Mouse (Mus musculus) spleen, adult 2 months (tissue): ENCODE measurements around the gene Ttc29. TPM values are rescaled to one million over a fixed set of nuclear protein-coding genes. Genes with fewer than 3 reads are reported as not detected.

ENCODE experiments used
- DNase-seq, 2 experiments: peaks; one replicate each; pipeline versions ENCODE4 v3.0.0 to v3.0.0-alpha.2; 2012 to 2021; ENCODE audit warnings: low spot score in 2 of 2, low read depth in 1 of 2
- H3K27ac ChIP-seq: fragments of 200-500 bp; 2 replicates; pipeline ENCODE4 v1.5.1; 2012; ENCODE audit warnings: low read length, inconsistent platforms; ENCODE audit not compliant: insufficient read depth
- H3K27me3 ChIP-seq: fragments of 200-500 bp; 2 replicates; pipeline ENCODE4 v1.6.1; 2012; ENCODE audit warnings: mild to moderate bottlenecking, moderate library complexity, low read length, inconsistent platforms; ENCODE audit not compliant: control insufficient read depth, insufficient read depth
- H3K36me3 ChIP-seq: fragments of 200-500 bp; 2 replicates; pipeline ENCODE4 v1.6.1; 2012; ENCODE audit warnings: mild to moderate bottlenecking, low read length, inconsistent platforms; ENCODE audit not compliant: control insufficient read depth, insufficient read depth
- H3K4me1 ChIP-seq: fragments of 200-500 bp; 2 replicates; pipeline ENCODE4 v1.6.1; 2011; ENCODE audit warnings: inconsistent platforms; ENCODE audit not compliant: control insufficient read depth, insufficient read depth, insufficient read length
- H3K4me3 ChIP-seq: fragments of 200-500 bp; 2 replicates; pipeline ENCODE4 v1.5.1; 2011; ENCODE audit warnings: mild to moderate bottlenecking, inconsistent platforms; ENCODE audit not compliant: insufficient read depth, insufficient read length; ENCODE audit errors: extremely low read depth
- CTCF ChIP-seq: fragments of 200-500 bp; IDR thresholded peaks from 2 replicates; pipeline ENCODE4 v1.5.1; 2011; ENCODE audit warnings: mild to moderate bottlenecking, inconsistent platforms; ENCODE audit not compliant: insufficient read depth, insufficient read length, insufficient replicate concordance; ENCODE audit errors: extremely low read depth
- POLR2A ChIP-seq: fragments of 200-500 bp; IDR thresholded peaks from 2 replicates; pipeline ENCODE4 v1.6.1; 2011; ENCODE audit warnings: low read depth, low read length, inconsistent platforms
- WGBS: fragments of 180-500 bp; shearing (Covaris S2); methylation state at CpG from one replicate; pipeline ENCODE4 v1.1.7; 2018; 5-methylcytosine and 5-hydroxymethylcytosine counted together
- polyA plus RNA-seq: library from polyadenylated mRNA; depleted of rRNA; stranded (reverse); fragments of >200 nt; gene quantifications from 2 replicates; pipeline ENCODE4 v1.2.3, GENCODE M21; 2012; rRNA removed

Ttc29 gene
- polyA plus RNA-seq, 1 experiment, result not detected

- Histone ChIP-seq H3K27ac (no peak overlapping the region), H3K4me1 (no peaks in the 10 kb centered on the region), H3K4me3 (no peak overlapping the region), H3K36me3 (no peaks in the 10 kb centered on the region), H3K27me3 (peaks cover 17% of the 10 kb centered on the region)
- WGBS, result 7% methylated on average over 18 of the region's 18 CpGs
- no peak for TF ChIP-seq CTCF
- no peak for TF ChIP-seq POLR2A
- DNase-seq, result no peak
Observed at GRCm38 (mm10) chr8:78435624-78435960, 222.5 kb downstream of the Ttc29 start.

DNA sequence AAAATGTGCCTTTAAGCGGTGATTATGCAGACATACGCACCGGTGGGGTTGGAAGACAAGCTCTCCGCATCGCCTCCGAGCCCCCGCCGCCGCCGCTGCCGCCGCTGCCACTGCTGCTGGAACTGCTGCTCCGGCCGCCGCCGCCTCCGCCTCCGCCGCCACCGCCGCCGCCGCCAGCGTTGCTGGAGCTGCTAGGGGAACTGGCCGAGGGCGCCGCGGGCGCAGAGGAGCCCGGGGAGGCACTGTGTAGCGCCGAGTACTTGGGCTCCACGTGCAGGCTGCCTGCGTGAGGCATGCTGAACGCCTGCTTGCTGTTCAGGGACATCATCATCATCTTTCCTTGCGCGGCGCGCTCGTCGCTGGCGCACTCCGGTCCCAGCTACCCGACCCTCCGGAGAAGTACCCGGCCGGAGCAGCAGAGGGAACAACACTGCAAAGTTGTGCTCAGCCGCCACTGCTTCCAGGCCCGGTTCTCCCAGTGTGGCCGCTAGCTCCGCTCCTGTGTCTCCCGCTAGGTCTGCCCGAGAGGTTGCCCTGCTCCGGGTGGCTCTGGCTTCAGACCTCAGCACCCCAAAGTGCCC lies 223.1 kb downstream of the Ttc29 start, which contains the start of gene Pou4f2:
Pou4f2 (minus strand) TSS at position 575 of the 581 bp plus-strand sequence.
- Histone ChIP-seq H3K4me1 (no peaks in the 10 kb centered on the region), H3K4me3 (no peak within 1 kb of the TSS), H3K27me3 (peaks cover 17% of the 10 kb centered on the region), H3K27ac (no peak within 1 kb of the TSS), H3K36me3 (no peaks in the 10 kb centered on the region)
- WGBS, result 2% methylated on average over 54 of the region's 54 CpGs
- DNase-seq, result no peak
- no peak for TF ChIP-seq POLR2A
- TF ChIP-seq CTCF, result no peak

DNA sequence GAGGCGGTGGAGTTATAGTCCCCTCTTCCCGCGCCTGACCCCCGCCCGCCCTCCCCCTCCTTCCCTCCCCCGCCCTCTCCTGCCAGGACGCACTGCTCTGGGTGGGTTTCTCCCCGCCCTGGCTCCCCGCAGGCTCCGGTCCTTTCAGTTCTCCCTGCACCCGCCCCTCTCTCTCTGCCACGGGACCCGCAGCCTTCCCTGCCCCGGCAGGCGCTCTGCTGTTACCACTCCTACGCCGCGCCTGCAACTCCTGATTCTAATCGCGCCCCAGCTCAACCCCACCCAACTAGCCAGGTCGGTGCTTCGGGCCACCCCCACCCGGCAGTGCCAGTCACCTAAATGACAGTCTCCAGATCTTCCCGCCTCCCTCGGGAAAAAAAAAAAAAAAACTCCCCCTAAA lies 223.6 kb downstream of the Ttc29 start:
- DNase-seq, result no peak
- H3K27ac ChIP-seq, result no peak overlapping the region
- 3% methylated on average over 16 of the region's 25 CpGs for WGBS
- H3K27me3 ChIP-seq, result peaks cover 17% of the 10 kb centered on the region
- H3K36me3 ChIP-seq, result no peaks in the 10 kb centered on the region
- no peaks in the 10 kb centered on the region for H3K4me1 ChIP-seq
- H3K4me3 ChIP-seq, result no peak overlapping the region
- TF ChIP-seq CTCF, result no peak
- TF ChIP-seq POLR2A, result no peak

- no peak for TF ChIP-seq POLR2A
- no peak for TF ChIP-seq CTCF
- DNase-seq, result no peak
- Histone ChIP-seq H3K27ac (no peak overlapping the region), H3K4me1 (no peaks in the 10 kb centered on the region), H3K4me3 (no peak overlapping the region), H3K27me3 (peaks cover 17% of the 10 kb centered on the region), H3K36me3 (no peaks in the 10 kb centered on the region)
- WGBS, result 11% methylated on average over 32 of the region's 32 CpGs
Observed at GRCm38 (mm10) chr8:78437140-78438045, 224.3 kb downstream of the Ttc29 start.

DNA sequence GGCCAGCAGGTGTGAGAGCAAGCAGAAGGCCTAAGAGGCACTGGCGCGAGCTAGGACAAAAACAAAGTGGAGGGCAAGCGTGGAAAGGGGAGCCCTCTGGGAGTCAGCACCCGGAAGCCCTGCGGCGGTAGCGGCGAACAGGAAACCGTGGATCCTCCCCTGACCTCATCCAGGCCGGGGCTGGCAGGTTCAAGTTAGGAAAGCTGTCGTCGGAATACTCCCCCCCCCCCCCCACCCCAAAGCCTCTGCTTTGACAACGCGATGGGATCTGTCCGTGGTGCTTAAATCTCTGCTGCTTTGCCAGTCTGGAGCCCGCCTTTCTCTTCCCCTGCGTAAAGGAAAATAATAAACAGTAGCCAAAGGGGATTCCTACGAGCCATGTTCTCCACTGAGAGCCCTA lies 225.0 kb downstream of the Ttc29 start:
- no peaks in the 10 kb centered on the region for H3K4me1 ChIP-seq
- no peak overlapping the region for H3K27ac ChIP-seq
- H3K4me3 ChIP-seq, result no peak overlapping the region
- no peak for TF ChIP-seq CTCF
- TF ChIP-seq POLR2A, result no peak
- no peaks in the 10 kb centered on the region for H3K36me3 ChIP-seq
- WGBS, result 3% methylated on average over 18 of the region's 18 CpGs
- H3K27me3 ChIP-seq, result peaks cover 17% of the 10 kb centered on the region
- no peak for DNase-seq

GRCm38 (mm10) chr8:78442781-78443180 lies 229.7 kb downstream of the Ttc29 start:
- 83% methylated on average over 1 of the region's 1 CpGs for WGBS
- H3K4me1 ChIP-seq, result no peaks in the 10 kb centered on the region
- no peak overlapping the region for H3K4me3 ChIP-seq
- TF ChIP-seq CTCF, result no peak
- TF ChIP-seq POLR2A, result no peak
- H3K27ac ChIP-seq, result no peak overlapping the region
- DNase-seq, result no peak
- H3K27me3 ChIP-seq, result peaks cover 1% of the 10 kb centered on the region
- H3K36me3 ChIP-seq, result no peaks in the 10 kb centered on the region

Other genes with a start within 250 kb of the Ttc29 start
- not detected in 2 replicates for gene Pou4f2, start 223.3 kb downstream of the Ttc29 start, polyA plus RNA-seq